Mouse (Mus musculus) layer of hippocampus, adult 2 months (tissue): ENCODE data around the gene Zdhhc18. TPM values are rescaled to one million over a fixed set of nuclear protein-coding genes. Genes with fewer than 3 reads are reported as not detected.

Source experiments
- DNase-seq, 2 experiments: peaks; one replicate each; pipeline ENCODE4 v3.0.0; 2022; ENCODE audit warnings: low spot score in 2 of 2
- H3K27ac ChIP-seq: fragments of 200-600 bp; 2 replicates; pipeline ENCODE4 v1.8.1; 2022
- H3K4me3 ChIP-seq: fragments of 200-600 bp; 2 replicates; pipeline ENCODE4 v1.8.1; 2022; ENCODE audit warnings: mild to moderate bottlenecking
- CTCF ChIP-seq: fragments of 200-600 bp; conservative IDR thresholded peaks from 2 replicates; pipeline ENCODE4 v1.8.1; 2022; ENCODE audit warnings: antibody characterized with exemption, mild to moderate bottlenecking, moderate library complexity
- long read RNA-seq, 2 experiments: library from polyadenylated mRNA; stranded (forward); transcript quantifications; one replicate each; pipeline ENCODE4 v2.0.0; 2021; ENCODE audit warnings: borderline mapping rate in 2 of 2
- total RNA-seq, 2 experiments: library from RNA; stranded (reverse); gene quantifications; 2 replicates each; pipeline ENCODE4 v1.2.3; 2021

Zdhhc18 gene
- total RNA-seq, result 10 to 100 TPM; 37.1 to 38.0 TPM
- long read RNA-seq, experiment 1, full-length matches to known transcripts, result 4 of 26 reads
- long read RNA-seq, experiment 1, partial matches to known transcripts, result 3 of 26 reads
- long read RNA-seq, experiment 1, other reads (novel, unspliced or antisense), result 19 of 26 reads
- long read RNA-seq, experiment 2, full-length matches to known transcripts, result 16 of 44 reads
- long read RNA-seq, experiment 2, partial matches to known transcripts, result 4 of 44 reads
- long read RNA-seq, experiment 2, other reads (novel, unspliced or antisense), result 24 of 44 reads

GRCm38 (mm10) chr4:133649989-133650699 is at the start of gene Zdhhc18:
TSS of gene Zdhhc18 (minus strand) at chr4:133650154.
- Histone ChIP-seq H3K27ac (peak within 1 kb of the TSS; percentile 84), H3K4me3 (peak within 1 kb of the TSS; percentile 62)
- peak; percentile 78 to 83 for DNase-seq
- TF ChIP-seq CTCF, result peak; percentile 83

GRCm38 (mm10) chr4:133695363-133695762 is 45.4 kb upstream of the Zdhhc18 start:
- H3K4me3 ChIP-seq, result no peak overlapping the region
- no peak for DNase-seq
- no peak overlapping the region for H3K27ac ChIP-seq
- TF ChIP-seq CTCF, result peak; percentile 30; the same call in 1 of the 2 replicates

- no peak for DNase-seq
- Histone ChIP-seq H3K27ac (peak overlapping the region; percentile 12; the same call in 1 of the 2 replicates), H3K4me3 (no peak overlapping the region)
- TF ChIP-seq CTCF, result no peak
These were observed 40.3 kb upstream of the Zdhhc18 start for GRCm38 (mm10) chr4:133690252-133690651.

GRCm38 (mm10) chr4:133688417-133689067 is 38.6 kb upstream of the Zdhhc18 start:
- DNase-seq, result peak in 1 of 2 experiments; percentile 26
- Histone ChIP-seq H3K27ac (no peak overlapping the region), H3K4me3 (no peak overlapping the region)
- no peak for TF ChIP-seq CTCF

- no peak overlapping the region for H3K27ac ChIP-seq
- no peak overlapping the region for H3K4me3 ChIP-seq
- no peak for TF ChIP-seq CTCF
- no peak for DNase-seq
These were observed 37.2 kb upstream of the Zdhhc18 start for GRCm38 (mm10) chr4:133687126-133687525.

GRCm38 (mm10) chr4:133686512-133686911 is 36.6 kb upstream of the Zdhhc18 start:
- DNase-seq, result no peak
- no peak overlapping the region for H3K27ac ChIP-seq
- H3K4me3 ChIP-seq, result no peak overlapping the region
- TF ChIP-seq CTCF, result no peak

GRCm38 (mm10) chr4:133680206-133680786 is 30.3 kb upstream of the Zdhhc18 start:
- Histone ChIP-seq H3K4me3 (no peak overlapping the region), H3K27ac (peak overlapping the region; percentile 32; the same call in 1 of the 2 replicates)
- TF ChIP-seq CTCF, result no peak
- DNase-seq, result no peak

- TF ChIP-seq CTCF, result no peak
- Histone ChIP-seq H3K4me3 (no peak overlapping the region), H3K27ac (no peak overlapping the region)
- DNase-seq, result no peak
These were observed 29.7 kb upstream of the Zdhhc18 start for GRCm38 (mm10) chr4:133679629-133680028.

- no peak for TF ChIP-seq CTCF
- no peak overlapping the region for H3K4me3 ChIP-seq
- DNase-seq, result no peak
- H3K27ac ChIP-seq, result no peak overlapping the region
These were observed 27.3 kb upstream of the Zdhhc18 start for GRCm38 (mm10) chr4:133677266-133677665.

GRCm38 (mm10) chr4:133676189-133676588 is 26.2 kb upstream of the Zdhhc18 start:
- Histone ChIP-seq H3K4me3 (no peak overlapping the region), H3K27ac (peak overlapping the region; percentile 81)
- no peak for TF ChIP-seq CTCF
- no peak for DNase-seq

GRCm38 (mm10) chr4:133675594-133676016 is 25.7 kb upstream of the Zdhhc18 start:
- DNase-seq, result peak; percentile 36 to 73
- no peak for TF ChIP-seq CTCF
- H3K27ac ChIP-seq, result peak overlapping the region; percentile 99
- no peak overlapping the region for H3K4me3 ChIP-seq

- DNase-seq, result no peak
- Histone ChIP-seq H3K4me3 (no peak overlapping the region), H3K27ac (peak overlapping the region; percentile 99)
- no peak for TF ChIP-seq CTCF
These were observed 24.4 kb upstream of the Zdhhc18 start for GRCm38 (mm10) chr4:133674331-133674695.
